Comparison of ENCODE assay signal across 8 mouse cellular contexts in genomic region chr8:126073141-126073740, GRCm38 (mm10).
DNase-seq lines count a peak whose midpoint lies in the region; ATAC-seq and TF ChIP-seq lines count a peak whose summit lies in the region.

No protein-coding gene starts in this region.

- H3K9ac ChIP-seq in limb, embryonic 11.5 days (ENCODE audit: low read length), result 0 out of 2 replicates have a peak overlapping the region, but pooled peaks have one; percentile 27

- H3K36me3 ChIP-seq in testis, adult 2 months (ENCODE audit: control insufficient read depth, insufficient read depth, low read length), result no peaks in the 10 kb centered on the region
- no peaks in the 10 kb centered on the region for H3K36me3 ChIP-seq in limb, embryonic 11.5 days (ENCODE audit: control insufficient read depth, insufficient read depth, low read length)

- no peak for TF ChIP-seq CTCF in testis, adult 2 months (IDR thresholded peaks at IDR 0.05; ENCODE audit: control insufficient read depth, insufficient read depth, insufficient replicate concordance, low read depth, low read length)

- H3K4me2 ChIP-seq in limb, embryonic 11.5 days (ENCODE audit: low read depth, severe bottlenecking), result no peak overlapping the region

- no peak for DNase-seq in testis, postnatal 10 days (ENCODE audit: low spot score)
- DNase-seq in forelimb bud, embryonic 11.5 days (ENCODE audit: low read depth, low spot score), result peak; percentile 52
- peak; percentile 39 for DNase-seq in limb, embryonic 11.5 days (ENCODE audit: low spot score)
- peak; percentile 74 for DNase-seq in testis, postnatal 14 days (ENCODE audit: low spot score)
- no peak for DNase-seq in kidney, postnatal 36 days
- DNase-seq in spleen, postnatal 10 days (ENCODE audit: low spot score in 2 of 2), result no peak

- no peaks in the 10 kb centered on the region for H3K27me3 ChIP-seq in testis, adult 2 months (ENCODE audit: control insufficient read depth, insufficient read depth, low read length)
- H3K27me3 ChIP-seq in limb, embryonic 11.5 days (ENCODE audit: control insufficient read depth, insufficient read depth, low read length), result no peaks in the 10 kb centered on the region

- no peaks in the 10 kb centered on the region for H3K9me3 ChIP-seq in limb, embryonic 11.5 days (ENCODE audit: control insufficient read depth, low read length)

- no peaks in the 10 kb centered on the region for H3K4me1 ChIP-seq in testis, adult 2 months (ENCODE audit: control insufficient read depth, insufficient read depth, low read length)
- H3K4me1 ChIP-seq in limb, embryonic 11.5 days (ENCODE audit: control insufficient read depth, insufficient read depth, low read length), result no peaks in the 10 kb centered on the region

- 65% methylated on average over 7 of the region's 7 CpGs for WGBS in limb, embryonic 11.5 days

- H3K4me3 ChIP-seq in testis, adult 2 months (ENCODE audit: control insufficient read depth, low read depth, low read length), result no peak overlapping the region
- H3K4me3 ChIP-seq in limb, embryonic 11.5 days (ENCODE audit: low read depth, low read length), result no peak overlapping the region

- TF ChIP-seq POLR2A in testis, adult 2 months (IDR thresholded peaks at IDR 0.05; ENCODE audit: control insufficient read depth, low read depth, low read length), result no peak

- ATAC-seq in limb, embryonic 11.5 days (ENCODE audit: insufficient number of reproducible peaks, low FRiP score, low TSS enrichment, low read depth), result no peak
- no peak for ATAC-seq in inflammation-experienced regulatory T-cells, adult 6 months

- H3K27ac ChIP-seq in testis, adult 2 months (ENCODE audit: control insufficient read depth, insufficient read depth, low read depth, low read length), result peak overlapping the region; percentile 49
- H3K27ac ChIP-seq in limb, embryonic 11.5 days (replicated peaks; ENCODE audit: low read depth, low read length), result 0 out of 2 replicates have a peak overlapping the region, but pooled peaks have one; percentile 58

Comparison
In these comparisons a context has a peak if more than half of its experiments do, and no peak if none do; other contexts are left out.
1. DNase-seq: peak in forelimb bud, embryonic 11.5 days (single experiment), limb, embryonic 11.5 days (single experiment) and testis, postnatal 14 days (single experiment); none in testis, postnatal 10 days (single experiment), kidney, postnatal 36 days (0 of 2) and spleen, postnatal 10 days (0 of 2).